10 mouse cellular contexts compared by ENCODE assay signal in genomic region chr11:97370329-97371091, GRCm38 (mm10). TPM values are rescaled to one million over a fixed set of nuclear protein-coding genes. Genes with fewer than 3 reads are reported as not detected.
A peak's percentile ranks its signal among the peaks of the same experiment; 100 is the strongest.
DNase-seq lines count a peak whose midpoint lies in the region; ATAC-seq and TF ChIP-seq lines count a peak whose summit lies in the region.
"Had no signal": no experiment of that assay in that cellular context is flagged by ENCODE, and none has a peak within 500 bp of the region (broad histone marks: within the 10 kb centered on the region; RNA-seq: fewer than 3 reads in every experiment).

No protein-coding gene starts in this region.

- no peak overlapping the region for H3K4me3 ChIP-seq in layer of hippocampus, adult 2 months
- no peak overlapping the region for H3K4me3 ChIP-seq in forebrain, embryonic 16.5 days (replicated peaks; ENCODE audit: low read length)

- TF ChIP-seq CTCF in layer of hippocampus, adult 2 months (conservative IDR thresholded peaks at IDR 0.05): no peak

- H3K36me3 ChIP-seq in forebrain, embryonic 16.5 days (ENCODE audit: control insufficient read depth, insufficient read depth): peaks cover 5% of the 10 kb centered on the region; the same call in 1 of the 2 replicates

- no peaks in the 10 kb centered on the region for H3K9me3 ChIP-seq in forebrain, embryonic 16.5 days (ENCODE audit: control insufficient read depth, low read length)

- H3K27me3 ChIP-seq in forebrain, embryonic 16.5 days (replicated peaks; ENCODE audit: control insufficient read depth, insufficient read depth, low read length): no peaks in the 10 kb centered on the region

- WGBS in forebrain, embryonic 16.5 days: 42% methylated on average over 7 of the region's 7 CpGs

- no peak overlapping the region for H3K4me2 ChIP-seq in forebrain, embryonic 16.5 days (ENCODE audit: low read length)
- H3K4me2 ChIP-seq: midbrain, embryonic 11.5 days had no signal

- H3K9ac ChIP-seq in forebrain, embryonic 16.5 days (replicated peaks; ENCODE audit: low read depth, low read length): no peak overlapping the region

- DNase-seq in adrenal gland, postnatal 14 days: peak; percentile 37
- no peak for DNase-seq in adrenal gland, postnatal 25 days
- peak in 1 of 2 experiments; percentile 36 for DNase-seq in layer of hippocampus, adult 2 months (ENCODE audit: low spot score in 2 of 2)
- DNase-seq in layer of hippocampus, postnatal 10 days (ENCODE audit: low spot score in 2 of 2): no peak
- peak; percentile 21 for DNase-seq in lung, postnatal 14 days
- DNase-seq in urinary bladder, postnatal 10 days (ENCODE audit: low spot score): no peak

- ATAC-seq in forebrain, embryonic 16.5 days: peak; percentile 59; the same call in 1 of the 2 replicates
- ATAC-seq in monocyte, adult 5-6 weeks (replicated peaks; ENCODE audit: insufficient number of reproducible peaks, low FRiP score, low TSS enrichment, poor library complexity, severe bottlenecking): no peak
- ATAC-seq: intestine, postnatal 0 days had no signal

- H3K4me1 ChIP-seq in forebrain, embryonic 16.5 days (replicated peaks; ENCODE audit: control insufficient read depth, insufficient read depth, low read length): peaks cover 40% of the 10 kb centered on the region

- H3K27ac ChIP-seq in layer of hippocampus, adult 2 months: peak overlapping the region; percentile 43; the same call in 1 of the 2 replicates
- no peak overlapping the region for H3K27ac ChIP-seq in forebrain, embryonic 16.5 days (ENCODE audit: low read length)

RNA-seq across cellular contexts. Expression of gene Socs7, which starts 8.2 kb away (rescaled TPM):
- total RNA-seq in adrenal gland, postnatal 14 days (2021): 18.3 TPM in 2 replicates
- total RNA-seq in adrenal gland, postnatal 25 days (2021): 21.0 and 27.5 TPM in 2 replicates
- total RNA-seq in layer of hippocampus, adult 2 months (2021): 10 to 100 TPM; 79.5 to 79.7 TPM
- 10 to 100 TPM; 69.2 to 72.6 TPM for total RNA-seq in layer of hippocampus, postnatal 10 days (2021)
- 10.7 and 11.5 TPM in 2 replicates for polyA plus RNA-seq in forebrain, embryonic 16.5 days (2015; fragmentation: Nextera tagmentation; extraction: Ambion mirVana)
- total RNA-seq in monocyte, adult 5-6 weeks (2017): 16.8 to 18.8 TPM (median 18.0 TPM) in 3 replicates

RNA-seq across cellular contexts. Expression of gene Gpr179, which starts 18.6 kb away (rescaled TPM):
- total RNA-seq in adrenal gland, postnatal 14 days (2021): 2.8 and 3.3 TPM in 2 replicates
- total RNA-seq in adrenal gland, postnatal 25 days (2021): 1.8 and 4.7 TPM in 2 replicates
- under 1 TPM; 0.20 to 0.33 TPM for total RNA-seq in layer of hippocampus, adult 2 months (2021)
- total RNA-seq in layer of hippocampus, postnatal 10 days (2021): under 1 TPM; 0.34 to 0.42 TPM
- polyA plus RNA-seq in forebrain, embryonic 16.5 days (2015; fragmentation: Nextera tagmentation; extraction: Ambion mirVana): 0.16 and 0.19 TPM in 2 replicates
- total RNA-seq in monocyte, adult 5-6 weeks (2017): 0.29 to 0.39 TPM in 2 of 3 replicates, not detected in the other
- polyA plus RNA-seq: midbrain, embryonic 11.5 days had no signal

RNA-seq across cellular contexts. Expression of gene Arhgap23, which starts 44.8 kb away (rescaled TPM):
- 31.4 and 32.8 TPM in 2 replicates for total RNA-seq in adrenal gland, postnatal 14 days (2021)
- total RNA-seq in adrenal gland, postnatal 25 days (2021): 29.5 and 37.8 TPM in 2 replicates
- total RNA-seq in layer of hippocampus, adult 2 months (2021): 10 to 100 TPM; 66.0 to 74.1 TPM
- total RNA-seq in layer of hippocampus, postnatal 10 days (2021): 10 to 100 TPM; 73.3 to 77.4 TPM
- 6.9 and 7.5 TPM in 2 replicates for polyA plus RNA-seq in forebrain, embryonic 16.5 days (2015; fragmentation: Nextera tagmentation; extraction: Ambion mirVana)
- 4.7 to 5.8 TPM (median 5.0 TPM) in 3 replicates for total RNA-seq in monocyte, adult 5-6 weeks (2017)

RNA-seq across cellular contexts. Expression of gene Mrpl45, which starts 55.0 kb away (rescaled TPM):
- 43.5 and 46.0 TPM in 2 replicates for total RNA-seq in adrenal gland, postnatal 14 days (2021)
- 25.9 and 31.6 TPM in 2 replicates for total RNA-seq in adrenal gland, postnatal 25 days (2021)
- 10 to 100 TPM; 24.9 to 30.3 TPM for total RNA-seq in layer of hippocampus, adult 2 months (2021)
- 10 to 100 TPM; 22.8 to 23.7 TPM for total RNA-seq in layer of hippocampus, postnatal 10 days (2021)
- 40.2 and 42.0 TPM in 2 replicates for polyA plus RNA-seq in forebrain, embryonic 16.5 days (2015; fragmentation: Nextera tagmentation; extraction: Ambion mirVana)
- total RNA-seq in monocyte, adult 5-6 weeks (2017): 7.5 to 14.9 TPM (median 11.4 TPM) in 3 replicates

Comparison
In these comparisons a context has a peak if more than half of its experiments do, and no peak if none do; other contexts are left out.
1. DNase-seq: peak in adrenal gland, postnatal 14 days (single experiment) and lung, postnatal 14 days (single experiment); none in adrenal gland, postnatal 25 days (single experiment), layer of hippocampus, postnatal 10 days (0 of 2) and urinary bladder, postnatal 10 days (single experiment).